Mouse (Mus musculus) liver (tissue): ENCODE measurements at regions not wholly inside any gene's neighbourhood (a gene's known extent, or its start where the extent isn't known, plus 50 kb on each side); places are given as distances from the start of the nearest gene placed in this dataset.
A peak's percentile ranks its signal among the peaks of the same experiment; 100 is the strongest.

Source experiments
- DNase-seq: peaks from one replicate; pipeline ENCODE4 v3.0.0-alpha.2; 2020; ENCODE audit warnings: mixed read lengths

DNA sequence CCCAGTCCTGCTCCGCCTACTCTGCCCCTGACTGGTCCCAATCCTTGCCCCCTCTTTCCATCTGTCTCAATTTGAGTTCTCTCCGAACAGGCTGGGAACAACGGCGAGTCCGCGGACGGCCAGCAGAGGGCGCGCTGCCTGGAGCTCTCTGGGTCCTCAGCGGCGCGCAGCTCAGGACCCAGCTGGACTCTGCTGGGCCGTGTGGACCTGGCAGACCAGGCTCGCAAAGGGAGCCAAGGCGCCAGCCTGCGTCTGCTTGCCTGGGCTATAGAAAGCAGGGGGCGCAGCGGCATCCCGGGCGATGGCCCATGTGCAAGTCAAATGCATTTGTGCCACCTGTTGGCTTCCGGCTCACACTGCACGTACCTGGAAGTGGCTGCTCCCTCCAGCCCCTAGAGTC, 100.0 kb upstream of the Irx4 start:
- peak; percentile 66 for DNase-seq

DNA sequence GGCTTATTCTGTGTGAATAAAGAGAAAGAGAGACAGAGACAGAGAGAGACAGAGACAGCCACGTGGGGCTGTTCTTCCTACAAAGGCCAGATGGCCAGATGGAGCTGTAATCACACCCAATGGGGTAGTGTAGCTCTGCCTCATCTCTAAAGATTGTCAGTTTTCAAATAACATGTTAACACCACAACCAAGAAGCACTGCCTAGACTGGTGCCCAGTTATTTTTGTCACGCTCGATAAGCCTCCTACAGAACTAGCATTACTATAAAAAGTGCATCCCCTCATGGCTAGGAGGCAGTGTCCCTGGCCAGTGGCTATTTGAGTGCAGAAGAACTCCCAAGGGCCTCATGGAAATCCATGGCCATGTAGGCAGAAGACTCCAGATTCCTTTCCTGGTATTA, 90.0 kb upstream of the Irx4 start:
- DNase-seq: no peak

DNA sequence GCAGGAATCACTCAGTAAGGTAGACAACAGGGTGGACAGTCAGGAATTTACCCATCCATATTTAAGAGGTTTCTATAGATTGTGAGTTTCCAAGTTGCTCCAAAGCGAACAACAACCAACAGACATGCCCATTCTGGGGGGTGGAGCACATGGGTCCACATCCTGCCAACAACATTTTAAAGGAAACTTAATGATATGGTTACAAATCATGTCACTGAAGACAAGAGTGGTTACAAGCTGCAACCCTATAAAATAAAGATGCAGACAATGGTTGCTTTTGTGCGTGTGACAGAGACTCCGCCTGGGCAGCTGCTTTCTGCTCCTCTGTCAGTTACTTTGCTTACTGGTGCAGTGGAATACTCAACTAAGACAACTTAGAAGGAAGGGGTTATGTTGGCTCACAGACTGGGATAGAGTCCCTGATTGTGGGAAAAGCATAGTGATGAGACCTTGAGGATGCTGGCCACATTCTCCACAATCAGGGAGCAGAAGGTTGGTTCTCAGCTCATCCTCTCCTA, 52.3 kb upstream of the Irx4 start:
- DNase-seq: no peak
